Mouse (Mus musculus): ENCODE results near the gene Xkr8. TPM values are rescaled to one million over a fixed set of nuclear protein-coding genes. Genes with fewer than 3 reads are reported as not detected.
"Not testable (repeated sequence)": the region's sequence is repeated elsewhere in the genome, so short reads cannot be mapped to it uniquely, and the experiment has no call there.

Gene Xkr8
- polyA plus RNA-seq, 1 experiment, result 4.7 TPM

DNA sequence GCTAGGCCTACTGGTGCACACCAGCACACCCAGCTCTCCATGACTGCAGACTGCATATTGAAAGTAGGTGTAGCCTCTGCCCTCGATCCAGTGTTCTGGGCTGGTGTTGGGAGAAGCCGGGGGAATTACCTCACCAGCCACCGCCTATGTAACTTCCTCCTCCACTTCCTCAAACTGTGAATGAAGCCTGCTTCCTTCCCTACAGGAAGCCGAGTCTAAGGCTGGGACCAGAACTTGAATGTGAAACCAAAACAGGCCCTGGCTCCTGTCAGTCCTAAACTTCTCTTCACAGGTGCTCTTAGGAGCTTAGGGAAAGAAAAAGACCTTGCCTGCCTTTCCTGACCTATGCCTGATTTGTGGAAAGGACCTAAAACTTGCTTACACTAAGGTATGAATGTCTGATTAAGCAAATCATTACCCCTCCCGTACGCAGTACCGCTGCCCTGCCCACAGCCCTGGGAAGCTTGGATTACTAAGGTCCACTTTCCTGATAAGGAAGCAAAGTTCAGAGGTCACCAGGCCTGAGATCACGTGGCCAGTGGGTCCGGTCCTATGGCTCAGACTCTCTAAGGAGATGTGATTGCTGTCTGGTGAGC, 15.4 kb upstream of the Xkr8 start:
- H3K27me3 ChIP-seq (ENCODE audit: control insufficient read depth, insufficient read depth, insufficient read length), result no peaks in the 10 kb centered on the region
- H3K4me3 ChIP-seq (ENCODE audit: insufficient read depth, poor library complexity, severe bottlenecking), result no peak overlapping the region
- no peak overlapping the region for H3ac ChIP-seq (ENCODE audit: control insufficient read depth, insufficient read length, low read depth)
- H3K79me3 ChIP-seq (ENCODE audit: low read depth), result peaks cover 2% of the 10 kb centered on the region
- peaks cover 6% of the 10 kb centered on the region for H3K36me3 ChIP-seq (ENCODE audit: control insufficient read depth, insufficient read depth)
- H3K79me2 ChIP-seq (ENCODE audit: control insufficient read depth, insufficient read depth), result no peaks in the 10 kb centered on the region
- TF ChIP-seq CTCF (IDR thresholded peaks at IDR 0.05; ENCODE audit: control insufficient read depth, insufficient read depth, insufficient read length) (no peak), CEBPB (IDR thresholded peaks at IDR 0.05; ENCODE audit: low read depth) (no peak), MYOG (IDR thresholded peaks at IDR 0.05; ENCODE audit: control insufficient read depth, extremely low read depth, insufficient read length) (no peak), USF1 (IDR thresholded peaks at IDR 0.05; ENCODE audit: low read depth) (no peak), FOSL1 (IDR thresholded peaks at IDR 0.05; ENCODE audit: insufficient read depth, low read length, poor library complexity, severe bottlenecking) (no peak), MAX (IDR thresholded peaks at IDR 0.05) (no peak), MYOD1 (IDR thresholded peaks at IDR 0.05; ENCODE audit: control insufficient read depth, insufficient read length, low read depth) (no peak)

DNA sequence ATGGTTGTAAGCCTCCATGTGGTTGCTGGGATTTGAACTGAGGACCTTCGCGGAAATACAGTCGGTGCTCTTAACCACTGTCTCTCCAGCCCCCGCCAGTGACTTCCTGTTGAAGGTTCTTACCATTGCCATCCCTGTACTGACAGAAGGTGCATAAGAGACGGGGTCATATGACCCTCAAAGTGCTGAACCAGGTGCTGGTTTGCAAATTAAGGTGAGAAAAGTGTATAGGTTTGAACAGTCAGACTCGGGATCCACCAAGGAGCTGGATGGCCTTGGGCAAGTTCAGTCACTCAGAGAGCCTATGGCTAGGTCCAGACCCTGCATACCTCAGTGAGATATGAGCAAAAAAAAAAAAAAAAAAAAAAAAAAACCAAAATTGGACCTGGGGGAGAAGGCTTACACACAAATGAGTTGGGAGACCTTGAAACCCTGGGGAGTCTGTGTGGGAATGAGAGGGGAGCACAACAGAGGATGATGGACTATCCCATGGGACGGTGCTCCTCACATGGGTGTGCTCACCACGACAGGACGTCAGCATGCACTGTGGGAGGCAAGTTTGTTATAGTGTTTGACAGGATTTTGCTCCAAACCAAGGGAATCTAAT, 14.7 kb upstream of the Xkr8 start:
- Histone ChIP-seq H3K79me2 (ENCODE audit: control insufficient read depth, insufficient read depth) (no peaks in the 10 kb centered on the region), H3K27me3 (ENCODE audit: control insufficient read depth, insufficient read depth, insufficient read length) (no peaks in the 10 kb centered on the region), H3K36me3 (ENCODE audit: control insufficient read depth, insufficient read depth) (peaks cover 6% of the 10 kb centered on the region), H3ac (ENCODE audit: control insufficient read depth, insufficient read length, low read depth) (no peak overlapping the region), H3K4me3 (ENCODE audit: insufficient read depth, poor library complexity, severe bottlenecking) (no peak overlapping the region), H3K79me3 (ENCODE audit: low read depth) (peaks cover 2% of the 10 kb centered on the region)
- TF ChIP-seq MYOD1 (IDR thresholded peaks at IDR 0.05; ENCODE audit: control insufficient read depth, insufficient read length, low read depth), result no peak
- no peak for TF ChIP-seq FOSL1 (IDR thresholded peaks at IDR 0.05; ENCODE audit: insufficient read depth, low read length, poor library complexity, severe bottlenecking)
- no peak for TF ChIP-seq MAX (IDR thresholded peaks at IDR 0.05)
- no peak for TF ChIP-seq CEBPB (IDR thresholded peaks at IDR 0.05; ENCODE audit: low read depth)
- no peak for TF ChIP-seq CTCF (IDR thresholded peaks at IDR 0.05; ENCODE audit: control insufficient read depth, insufficient read depth, insufficient read length)
- TF ChIP-seq USF1 (IDR thresholded peaks at IDR 0.05; ENCODE audit: low read depth), result no peak
- TF ChIP-seq MYOG (IDR thresholded peaks at IDR 0.05; ENCODE audit: control insufficient read depth, extremely low read depth, insufficient read length), result no peak

DNA sequence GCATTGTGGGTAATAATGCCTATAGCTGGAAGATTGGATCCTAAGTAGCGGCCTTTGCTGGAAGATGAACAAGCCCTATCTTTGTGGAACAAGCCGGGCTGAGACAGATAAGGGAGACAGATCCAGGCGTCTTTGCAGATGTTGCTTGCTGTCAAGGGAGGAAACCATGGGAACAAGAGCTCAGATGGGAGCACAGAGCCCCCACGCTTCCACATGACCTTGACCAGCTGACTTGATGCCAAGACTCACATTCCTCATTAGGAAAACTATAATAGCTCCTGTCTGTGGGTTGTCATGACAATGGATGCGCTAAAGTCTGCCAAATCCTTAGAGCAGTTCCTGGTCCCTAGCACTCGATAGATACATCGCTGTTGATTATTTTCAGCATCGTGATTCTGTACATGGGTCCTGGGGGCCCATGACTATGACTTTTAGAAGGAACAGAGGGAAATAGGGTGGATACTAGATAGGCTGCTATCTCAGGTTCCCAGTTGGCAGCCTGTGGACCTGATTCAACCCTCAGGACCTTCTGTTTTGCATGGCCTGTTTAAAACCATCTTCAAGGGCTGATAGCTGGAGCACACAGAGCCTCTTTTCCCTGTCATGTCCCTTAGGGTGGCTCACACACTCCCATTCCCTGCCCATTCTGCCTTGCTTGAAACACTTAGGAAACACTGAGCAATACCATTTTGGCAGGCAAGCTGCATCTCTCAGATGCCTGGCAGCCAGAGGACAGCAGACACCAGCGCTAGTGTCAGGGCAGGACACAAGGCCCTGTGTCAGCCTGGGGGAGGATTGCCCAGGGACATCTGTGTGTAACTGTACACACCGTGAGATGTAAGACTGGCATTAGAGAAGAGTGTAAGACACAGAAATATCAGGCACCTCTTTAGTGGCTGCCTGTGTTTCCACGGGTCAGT, 11.9 kb upstream of the Xkr8 start:
- Histone ChIP-seq H3ac (ENCODE audit: control insufficient read depth, insufficient read length, low read depth) (no peak overlapping the region), H3K79me3 (ENCODE audit: low read depth) (no peaks in the 10 kb centered on the region), H3K36me3 (ENCODE audit: control insufficient read depth, insufficient read depth) (peaks cover 11% of the 10 kb centered on the region), H3K27me3 (ENCODE audit: control insufficient read depth, insufficient read depth, insufficient read length) (no peaks in the 10 kb centered on the region), H3K4me3 (ENCODE audit: insufficient read depth, poor library complexity, severe bottlenecking) (no peak overlapping the region), H3K79me2 (ENCODE audit: control insufficient read depth, insufficient read depth) (no peaks in the 10 kb centered on the region)
- TF ChIP-seq CTCF (IDR thresholded peaks at IDR 0.05; ENCODE audit: control insufficient read depth, insufficient read depth, insufficient read length) (no peak), MYOD1 (IDR thresholded peaks at IDR 0.05; ENCODE audit: control insufficient read depth, insufficient read length, low read depth) (no peak)

- TF ChIP-seq MAX (IDR thresholded peaks at IDR 0.05) (no peak), USF1 (IDR thresholded peaks at IDR 0.05; ENCODE audit: low read depth) (no peak), FOSL1 (IDR thresholded peaks at IDR 0.05; ENCODE audit: insufficient read depth, low read length, poor library complexity, severe bottlenecking) (no peak), MYOG (IDR thresholded peaks at IDR 0.05; ENCODE audit: control insufficient read depth, extremely low read depth, insufficient read length) (no peak), CEBPB (IDR thresholded peaks at IDR 0.05; ENCODE audit: low read depth) (no peak), MYOD1 (IDR thresholded peaks at IDR 0.05; ENCODE audit: control insufficient read depth, insufficient read length, low read depth) (no peak), CTCF (IDR thresholded peaks at IDR 0.05; ENCODE audit: control insufficient read depth, insufficient read depth, insufficient read length) (no peak)
- no peak overlapping the region for H3ac ChIP-seq (ENCODE audit: control insufficient read depth, insufficient read length, low read depth)
- H3K79me3 ChIP-seq (ENCODE audit: low read depth), result no peaks in the 10 kb centered on the region
- H3K36me3 ChIP-seq (ENCODE audit: control insufficient read depth, insufficient read depth), result peaks cover 22% of the 10 kb centered on the region
- no peaks in the 10 kb centered on the region for H3K27me3 ChIP-seq (ENCODE audit: control insufficient read depth, insufficient read depth, insufficient read length)
- H3K79me2 ChIP-seq (ENCODE audit: control insufficient read depth, insufficient read depth), result no peaks in the 10 kb centered on the region
- no peak overlapping the region for H3K4me3 ChIP-seq (ENCODE audit: insufficient read depth, poor library complexity, severe bottlenecking)
These were observed 9.1 kb upstream of the Xkr8 start for GRCm38 (mm10) chr4:132741491-132741890.

GRCm38 (mm10) chr4:132737154-132737553, 4.8 kb upstream of the Xkr8 start:
- peaks cover 23% of the 10 kb centered on the region for H3K36me3 ChIP-seq (ENCODE audit: control insufficient read depth, insufficient read depth)
- not testable (repeated sequence) for H3K79me2 ChIP-seq (ENCODE audit: control insufficient read depth, insufficient read depth); H3K79me3 ChIP-seq (ENCODE audit: low read depth); H3K4me3 ChIP-seq (ENCODE audit: insufficient read depth, poor library complexity, severe bottlenecking); H3ac ChIP-seq (ENCODE audit: control insufficient read depth, insufficient read length, low read depth); H3K27me3 ChIP-seq (ENCODE audit: control insufficient read depth, insufficient read depth, insufficient read length)
